Mouse (Mus musculus) C2C12 (cell line): ENCODE data around the gene Eif3l.

Source experiments
- CEBPB ChIP-seq: IDR thresholded peaks from one replicate; pipeline ENCODE4 v1.6.1; 2011; ENCODE audit warnings: low read depth, mild to moderate bottlenecking, control low read depth, moderate library complexity
- CTCF ChIP-seq: IDR thresholded peaks from one replicate; pipeline ENCODE4 v1.5.1; 2011; ENCODE audit not compliant: control insufficient read depth, insufficient read depth, insufficient read length
- FOSL1 ChIP-seq: IDR thresholded peaks from one replicate; pipeline ENCODE4 v1.8.0; 2011; ENCODE audit warnings: mild to moderate bottlenecking, low read length; ENCODE audit not compliant: poor library complexity, insufficient read depth, severe bottlenecking
- MAX ChIP-seq: IDR thresholded peaks from one replicate; pipeline ENCODE4 v1.6.1; 2011; ENCODE audit warnings: mild to moderate bottlenecking, control low read depth
- MYOD1 ChIP-seq: IDR thresholded peaks from one replicate; pipeline ENCODE4 v1.6.1; 2011; ENCODE audit warnings: low read depth; ENCODE audit not compliant: control insufficient read depth, insufficient read length
- MYOG ChIP-seq: IDR thresholded peaks from one replicate; pipeline ENCODE4 v1.6.1; 2011; ENCODE audit not compliant: control insufficient read depth, insufficient read length; ENCODE audit errors: extremely low read depth
- USF1 ChIP-seq: IDR thresholded peaks from one replicate; pipeline ENCODE4 v1.6.1; 2011; ENCODE audit warnings: low read depth, mild to moderate bottlenecking, control low read depth, moderate library complexity

DNA sequence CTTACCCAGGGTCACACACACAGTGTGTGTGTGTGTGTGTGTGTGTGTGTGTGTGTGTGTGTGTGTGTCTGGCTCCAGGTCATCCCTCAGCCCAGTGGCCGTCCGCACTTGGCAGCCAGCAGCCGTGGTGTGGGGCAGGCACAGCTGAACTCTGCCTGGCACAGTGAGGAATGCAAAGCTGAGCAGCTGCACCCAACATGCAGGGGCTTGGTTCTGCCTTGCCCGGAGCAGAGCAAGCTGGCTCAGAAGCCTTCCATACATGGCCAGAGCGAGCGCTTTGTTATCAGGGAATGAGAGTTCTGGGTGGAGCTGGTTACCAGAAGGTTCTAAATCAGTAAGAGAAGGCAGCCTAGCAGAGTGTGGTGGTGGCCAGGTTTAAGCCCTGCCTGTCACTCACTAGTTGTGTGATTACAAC lies 22.6 kb downstream of the Eif3l start:
- TF ChIP-seq CTCF (no peak), USF1 (no peak), CEBPB (no peak), MYOG (no peak), MAX (no peak), MYOD1 (peak; percentile 42), FOSL1 (no peak)
